Mouse (Mus musculus) lung, postnatal 0 days (tissue): ENCODE results near the gene Hacl1. TPM values are rescaled to one million over a fixed set of nuclear protein-coding genes. Genes with fewer than 3 reads are reported as not detected.
A peak's percentile ranks its signal among the peaks of the same experiment; 100 is the strongest.

Source experiments
- ATAC-seq: fragments of 200-750 bp; cut with Nextera tagmentation; 2 replicates; pipeline ENCODE4 v1.8.0; 2017; ENCODE audit warnings: moderate library complexity
- DNase-seq: peaks from one replicate; pipeline ENCODE4 v3.0.0-alpha.2; 2016; ENCODE audit warnings: low spot score
- H3K27ac ChIP-seq: fragments of 300-500 bp; sonication (generic); 2 replicates; pipeline ENCODE4 v1.5.1; 2014; ENCODE audit warnings: antibody characterized with exemption, mild to moderate bottlenecking, low read length, mixed read lengths
- H3K27me3 ChIP-seq: fragments of 300-500 bp; sonication (generic); replicated peaks from 2 replicates; pipeline ENCODE4 v1.6.1; 2014; ENCODE audit warnings: low read length, mixed read lengths; ENCODE audit not compliant: insufficient read depth
- H3K36me3 ChIP-seq: fragments of 300-500 bp; sonication (generic); 2 replicates; pipeline ENCODE4 v1.6.1; 2014; ENCODE audit warnings: low read length, mixed read lengths; ENCODE audit not compliant: insufficient read depth
- H3K4me1 ChIP-seq: fragments of 300-500 bp; sonication (generic); 2 replicates; pipeline ENCODE4 v1.6.1; 2014; ENCODE audit warnings: antibody characterized with exemption, low read depth, low read length, mixed read lengths; ENCODE audit not compliant: insufficient read depth
- H3K4me2 ChIP-seq: fragments of 300-500 bp; sonication (generic); replicated peaks from 2 replicates; pipeline ENCODE4 v1.6.1; 2014; ENCODE audit warnings: low read depth, mild to moderate bottlenecking, low read length, moderate library complexity, mixed read lengths
- H3K4me3 ChIP-seq: fragments of 300-500 bp; sonication (generic); 2 replicates; pipeline ENCODE4 v1.5.1; 2014; ENCODE audit warnings: low read depth, low read length
- H3K9ac ChIP-seq: fragments of 300-500 bp; sonication (generic); replicated peaks from 2 replicates; pipeline ENCODE4 v1.6.1; 2014; ENCODE audit warnings: low read depth, mild to moderate bottlenecking
- H3K9me3 ChIP-seq: fragments of 300-500 bp; sonication (generic); 2 replicates; pipeline ENCODE4 v1.6.1; 2016; ENCODE audit warnings: low read length, mixed read lengths
- CTCF ChIP-seq: IDR thresholded peaks from 2 replicates; pipeline ENCODE4 v1.5.1; 2016; ENCODE audit warnings: antibody characterized with exemption, mild to moderate bottlenecking
- EP300 ChIP-seq: IDR thresholded peaks from 2 replicates; pipeline ENCODE4 v1.6.1; 2016; ENCODE audit warnings: antibody characterized with exemption, mild to moderate bottlenecking, control low read depth
- WGBS: fragments of 180-500 bp; shearing (Covaris S2); extraction: QIAGEN DNeasy Blood & Tissue Kit; methylation state at CpG from one replicate; pipeline ENCODE4 v1.1.7; 2014; 5-methylcytosine and 5-hydroxymethylcytosine counted together
- polyA plus RNA-seq: library from polyadenylated mRNA; unstranded; fragments of >200 nt; fragmentation: Nextera tagmentation; extraction: Ambion mirVana; gene quantifications from 2 replicates; pipeline ENCODE4 v1.2.1, GENCODE M21; 2015

Gene Hacl1
- polyA plus RNA-seq, 1 experiment from 2014 or later, result 13.2 TPM

DNA sequence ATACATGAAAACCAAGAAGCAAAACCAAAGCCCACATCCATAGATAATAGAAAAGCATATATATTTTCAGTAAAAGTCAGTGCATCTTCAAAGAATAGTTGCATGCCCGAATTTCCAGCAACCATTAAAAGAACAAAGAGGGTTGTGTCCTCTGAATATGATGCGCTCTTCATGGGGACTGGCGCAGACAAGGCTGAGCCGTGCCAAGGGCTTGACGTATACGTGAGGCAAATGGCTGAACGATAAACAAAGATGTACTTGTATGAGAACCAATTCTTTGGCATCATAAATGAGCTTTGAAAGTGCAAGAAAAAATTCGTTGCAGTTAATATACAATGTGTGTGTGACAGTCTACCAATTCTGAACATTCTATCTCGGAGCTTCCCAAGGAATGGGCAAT, 40.2 kb upstream of the Hacl1 start:
- no peak overlapping the region for H3K9ac ChIP-seq
- no peak overlapping the region for H3K27ac ChIP-seq
- ATAC-seq (peak; percentile 66), DNase-seq (peak; percentile 29)
- no peaks in the 10 kb centered on the region for H3K36me3 ChIP-seq
- WGBS, result 63% methylated on average over 9 of the region's 9 CpGs
- TF ChIP-seq EP300 (no peak), CTCF (no peak)
- no peak overlapping the region for H3K4me2 ChIP-seq
- H3K4me1 ChIP-seq, result peaks cover 3% of the 10 kb centered on the region; the same call in 1 of the 2 replicates
- no peaks in the 10 kb centered on the region for H3K27me3 ChIP-seq
- no peak overlapping the region for H3K4me3 ChIP-seq
- H3K9me3 ChIP-seq, result no peaks in the 10 kb centered on the region

DNA sequence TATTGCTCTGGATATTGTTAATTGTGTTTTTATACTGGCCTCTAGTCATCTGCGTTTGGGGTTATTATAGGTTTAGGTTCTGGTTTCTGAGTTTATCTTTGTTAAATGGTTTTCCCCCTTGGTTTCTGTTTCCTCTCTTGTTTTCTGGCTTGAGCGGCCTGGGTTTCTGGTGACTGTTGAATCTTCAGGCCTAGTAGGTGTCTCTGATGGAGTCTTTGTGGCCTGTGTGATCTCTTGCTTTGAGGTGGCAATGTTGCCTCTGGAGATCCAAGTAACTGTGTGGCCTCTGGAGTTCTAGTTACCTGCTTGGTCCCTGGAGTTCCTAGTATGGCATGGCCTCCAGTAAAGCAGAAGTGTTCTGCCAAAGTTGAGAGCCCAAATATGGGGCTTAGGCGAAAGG, 39.6 kb upstream of the Hacl1 start:
- Histone ChIP-seq H3K36me3 (no peaks in the 10 kb centered on the region), H3K9ac (no peak overlapping the region), H3K4me2 (no peak overlapping the region), H3K4me3 (no peak overlapping the region), H3K4me1 (peaks cover 3% of the 10 kb centered on the region; the same call in 1 of the 2 replicates), H3K27ac (no peak overlapping the region), H3K27me3 (no peaks in the 10 kb centered on the region), H3K9me3 (no peaks in the 10 kb centered on the region)
- TF ChIP-seq CTCF (no peak), EP300 (no peak)
- WGBS, result 87% methylated on average over 3 of the region's 3 CpGs
- ATAC-seq, result no peak
- no peak for DNase-seq

DNA sequence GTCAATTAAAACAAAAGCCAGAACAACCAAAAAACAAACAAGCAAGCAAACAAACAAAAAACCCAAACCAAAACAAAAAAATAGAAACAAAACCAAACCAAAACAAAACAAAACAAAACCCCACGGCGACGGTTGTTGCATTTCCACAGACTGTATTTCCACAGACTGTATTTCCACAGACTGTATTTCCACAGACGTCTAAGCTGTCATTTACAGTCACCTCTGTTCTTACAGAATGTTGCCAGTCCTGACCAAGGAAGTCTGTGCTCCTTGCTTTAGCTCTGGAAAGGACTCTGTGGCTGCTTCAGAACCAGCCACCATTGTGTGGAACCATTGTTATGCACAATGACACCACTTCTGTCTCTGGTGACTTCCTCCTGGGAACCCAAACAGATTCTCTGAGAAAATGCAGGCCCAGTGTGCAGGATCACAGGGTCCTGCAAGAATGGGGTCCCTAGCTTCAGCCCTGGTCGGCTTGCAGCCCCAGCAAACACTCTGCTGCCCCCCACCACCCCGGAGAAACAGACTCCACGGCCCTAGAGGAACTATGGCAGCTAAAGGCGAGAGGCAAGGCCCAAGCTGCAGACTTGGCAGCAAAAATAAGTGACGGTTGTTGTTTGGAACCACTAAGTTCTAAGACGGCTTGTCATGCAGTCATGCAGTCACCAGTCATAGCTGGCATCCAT, 30.7 kb upstream of the Hacl1 start:
- 61% methylated on average over 10 of the region's 10 CpGs for WGBS
- H3K27ac ChIP-seq, result no peak overlapping the region
- H3K36me3 ChIP-seq, result peaks cover 8% of the 10 kb centered on the region; the same call in 1 of the 2 replicates
- no peaks in the 10 kb centered on the region for H3K4me1 ChIP-seq
- H3K9ac ChIP-seq, result no peak overlapping the region
- H3K4me2 ChIP-seq, result no peak overlapping the region
- ATAC-seq, result no peak
- no peak for DNase-seq
- no peak overlapping the region for H3K4me3 ChIP-seq
- no peaks in the 10 kb centered on the region for H3K9me3 ChIP-seq
- TF ChIP-seq EP300 (no peak), CTCF (no peak)
- no peaks in the 10 kb centered on the region for H3K27me3 ChIP-seq

- H3K36me3 ChIP-seq, result peaks cover 11% of the 10 kb centered on the region; the same call in 1 of the 2 replicates
- H3K9ac ChIP-seq, result no peak overlapping the region
- no peaks in the 10 kb centered on the region for H3K9me3 ChIP-seq
- peak; percentile 59 for ATAC-seq
- WGBS, result 66% methylated on average over 15 of the region's 15 CpGs
- H3K4me3 ChIP-seq, result no peak overlapping the region
- peaks cover 3% of the 10 kb centered on the region; the same call in 1 of the 2 replicates for H3K4me1 ChIP-seq
- peak overlapping the region; percentile 22; the same call in 1 of the 2 replicates for H3K4me2 ChIP-seq
- peak; percentile 75 for DNase-seq
- no peaks in the 10 kb centered on the region for H3K27me3 ChIP-seq
- TF ChIP-seq EP300 (peak; percentile 47; the same call in 1 of the 2 replicates), CTCF (no peak)
- H3K27ac ChIP-seq, result peak overlapping the region; percentile 90
These were observed 28.8 kb upstream of the Hacl1 start for GRCm38 (mm10) chr14:31669642-31670490.

GRCm38 (mm10) chr14:31669161-31669611, 28.1 kb upstream of the Hacl1 start:
- Histone ChIP-seq H3K36me3 (peaks cover 11% of the 10 kb centered on the region; the same call in 1 of the 2 replicates), H3K27me3 (no peaks in the 10 kb centered on the region), H3K9me3 (no peaks in the 10 kb centered on the region), H3K4me1 (peaks cover 7% of the 10 kb centered on the region; the same call in 1 of the 2 replicates), H3K4me2 (peak overlapping the region; percentile 22; the same call in 1 of the 2 replicates), H3K27ac (peak overlapping the region; percentile 90), H3K4me3 (no peak overlapping the region), H3K9ac (no peak overlapping the region)
- WGBS, result 39% methylated on average over 13 of the region's 13 CpGs
- peak; percentile 84 for DNase-seq
- TF ChIP-seq EP300 (peak; percentile 87), CTCF (peak; percentile 15; the same call in 1 of the 2 replicates)
- peak; percentile 87 for ATAC-seq

- H3K4me1 ChIP-seq, result peaks cover 15% of the 10 kb centered on the region
- H3K9me3 ChIP-seq, result no peaks in the 10 kb centered on the region
- 77% methylated on average over 13 of the region's 13 CpGs for WGBS
- H3K4me2 ChIP-seq, result no peak overlapping the region
- DNase-seq, result no peak
- no peaks in the 10 kb centered on the region for H3K27me3 ChIP-seq
- peaks cover 11% of the 10 kb centered on the region; the same call in 1 of the 2 replicates for H3K36me3 ChIP-seq
- ATAC-seq, result no peak
- H3K4me3 ChIP-seq, result no peak overlapping the region
- H3K9ac ChIP-seq, result no peak overlapping the region
- peak overlapping the region; percentile 90 for H3K27ac ChIP-seq
- TF ChIP-seq EP300, result no peak
- no peak for TF ChIP-seq CTCF
These were observed 27.2 kb upstream of the Hacl1 start for GRCm38 (mm10) chr14:31668326-31668725.
